In genomic region chr11:23496661-23497060, GRCm38 (mm10) we compare ENCODE assay signal across 8 mouse cellular contexts. TPM values are rescaled to one million over a fixed set of nuclear protein-coding genes. Genes with fewer than 3 reads are reported as not detected.
A peak's percentile ranks its signal among the peaks of the same experiment; 100 is the strongest.
DNase-seq lines count a peak whose midpoint lies in the region; ATAC-seq and TF ChIP-seq lines count a peak whose summit lies in the region.

No protein-coding gene starts in this region.

- H3K27me3 ChIP-seq in lung, embryonic 14.5 days (ENCODE audit: insufficient read depth, low read length): no peaks in the 10 kb centered on the region
- H3K27me3 ChIP-seq in hindbrain, embryonic 12.5 days: no peaks in the 10 kb centered on the region

- H3K9ac ChIP-seq in lung, embryonic 14.5 days: peak overlapping the region; percentile 94
- peak overlapping the region; percentile 89 for H3K9ac ChIP-seq in hindbrain, embryonic 12.5 days

- no peak overlapping the region for H3K27ac ChIP-seq in lung, embryonic 14.5 days (ENCODE audit: low read depth)
- 0 out of 2 replicates have a peak overlapping the region, but pooled peaks have one; percentile 97 for H3K27ac ChIP-seq in hindbrain, embryonic 12.5 days
- no peak overlapping the region for H3K27ac ChIP-seq in macrophage

- peaks cover 7% of the 10 kb centered on the region; the same call in 1 of the 2 replicates for H3K4me1 ChIP-seq in lung, embryonic 14.5 days (ENCODE audit: insufficient read depth)
- H3K4me1 ChIP-seq in hindbrain, embryonic 12.5 days: peaks cover 22% of the 10 kb centered on the region

- H3K9me3 ChIP-seq in lung, embryonic 14.5 days (ENCODE audit: low read depth, low read length): no peaks in the 10 kb centered on the region
- no peaks in the 10 kb centered on the region for H3K9me3 ChIP-seq in hindbrain, embryonic 12.5 days (replicated peaks)

- 40% methylated on average over 6 of the region's 6 CpGs for WGBS in lung, embryonic 14.5 days
- WGBS in hindbrain, embryonic 12.5 days: 54% methylated on average over 6 of the region's 6 CpGs
- WGBS in macrophage (ENCODE audit: missing documents): 82% methylated on average over 6 of the region's 6 CpGs

- peaks cover 21% of the 10 kb centered on the region for H3K79me2 ChIP-seq in macrophage (ENCODE audit: inconsistent target)

- DNase-seq in lung, embryonic 14.5 days: no peak
- no peak for DNase-seq in lung, postnatal 36 days
- peak; percentile 73 for DNase-seq in cerebellum, adult 9-10 months
- no peak for DNase-seq in urinary bladder, postnatal 10 days (ENCODE audit: low spot score)
- DNase-seq in right cerebral cortex, postnatal 14 days: no peak

- H3K36me3 ChIP-seq in lung, embryonic 14.5 days (ENCODE audit: insufficient read depth): peaks cover 39% of the 10 kb centered on the region
- peaks cover 37% of the 10 kb centered on the region for H3K36me3 ChIP-seq in hindbrain, embryonic 12.5 days
- H3K36me3 ChIP-seq in macrophage (ENCODE audit: inconsistent target): peaks cover 30% of the 10 kb centered on the region

- ATAC-seq in lung, embryonic 14.5 days (ENCODE audit: insufficient read depth): no peak
- ATAC-seq in hindbrain, embryonic 12.5 days (ENCODE audit: low FRiP score): no peak
- no peak for ATAC-seq in activated CD4-positive, CD25-positive, alpha-beta regulatory T cell, adult 4 months

- TF ChIP-seq CTCF in lung, embryonic 14.5 days (IDR thresholded peaks at IDR 0.05; ENCODE audit: low read depth): no peak

- H3K4me2 ChIP-seq in lung, embryonic 14.5 days: peak overlapping the region; percentile 80
- H3K4me2 ChIP-seq in hindbrain, embryonic 12.5 days (replicated peaks): peak overlapping the region; percentile 92

- H3K4me3 ChIP-seq in lung, embryonic 14.5 days (ENCODE audit: low read depth, low read length): peak overlapping the region; percentile 80
- H3K4me3 ChIP-seq in hindbrain, embryonic 12.5 days: peak overlapping the region; percentile 83
- peak overlapping the region; percentile 71 for H3K4me3 ChIP-seq in macrophage (ENCODE audit: inconsistent target)

RNA-seq across cellular contexts. Expression of gene Ahsa2, which starts 1.2 kb away (rescaled TPM):
- polyA plus RNA-seq in lung, embryonic 14.5 days (2014; fragmentation: Nextera tagmentation; extraction: Ambion mirVana): 82.0 and 94.8 TPM in 2 replicates
- polyA plus RNA-seq in hindbrain, embryonic 12.5 days (2016; fragmentation: Nextera tagmentation; extraction: Ambion mirVana): 143 and 149 TPM in 2 replicates
- total RNA-seq in macrophage (2018; cell fraction: chromatin; rRNA removed): 10 to 100 TPM; 23.6 to 62.1 (median 36.3) TPM
- 10 to 100 TPM in 23 of 26 experiments, 1 to 10 TPM in 3; 9.5 to 17.0 (median 12.9) TPM for total RNA-seq in macrophage (2018; cell fraction: cytosol; rRNA removed)
- 10 to 100 TPM; 15.8 to 41.9 (median 26.0) TPM for total RNA-seq in macrophage (2018; cell fraction: nucleus; rRNA removed)
- polyA plus RNA-seq in macrophage (2018): 12.5 to 17.1 TPM (median 16.3 TPM) in 3 replicates
- 10 to 100 TPM; 28.3 to 41.3 TPM for polyA plus RNA-seq in activated CD4-positive, CD25-positive, alpha-beta regulatory T cell, adult 4 months (2017; shearing (Covaris generic))

RNA-seq across cellular contexts. Expression of gene 1700093K21Rik, which starts 24.3 kb away (rescaled TPM):
- not detected in 2 replicates for polyA plus RNA-seq in lung, embryonic 14.5 days (2014; fragmentation: Nextera tagmentation; extraction: Ambion mirVana)
- not detected in 2 replicates for polyA plus RNA-seq in hindbrain, embryonic 12.5 days (2016; fragmentation: Nextera tagmentation; extraction: Ambion mirVana)
- total RNA-seq in macrophage (2018; cell fraction: chromatin; rRNA removed): 1 to 10 TPM in 13 of 26 experiments, under 1 TPM in 7, not detected in 6; 0.59 to 3.5 (median 1.2) TPM
- total RNA-seq in macrophage (2018; cell fraction: cytosol; rRNA removed): under 1 TPM in 1 of 26 experiments, not detected in 25; 0.33 TPM
- total RNA-seq in macrophage (2018; cell fraction: nucleus; rRNA removed): 1 to 10 TPM in 5 of 26 experiments, under 1 TPM in 10, not detected in 11; 0.39 to 1.6 (median 0.84) TPM
- not detected in 3 replicates for polyA plus RNA-seq in macrophage (2018)
- not detected for polyA plus RNA-seq in activated CD4-positive, CD25-positive, alpha-beta regulatory T cell, adult 4 months (2017; shearing (Covaris generic))
